Mouse (Mus musculus) spleen, adult 18-20 months (tissue): Measurements from ENCODE around the gene Ier3.
A peak's percentile ranks its signal among the peaks of the same experiment; 100 is the strongest.

ENCODE experiments used
- DNase-seq, 2 experiments: peaks; one replicate each; pipeline ENCODE4 v3.0.0; 2022; ENCODE audit warnings: mixed read lengths in 2 of 2

The Ier3 gene

GRCm38 (mm10) chr17:35812307-35812706, 9.2 kb upstream of the Ier3 start:
- DNase-seq = no peak

DNA sequence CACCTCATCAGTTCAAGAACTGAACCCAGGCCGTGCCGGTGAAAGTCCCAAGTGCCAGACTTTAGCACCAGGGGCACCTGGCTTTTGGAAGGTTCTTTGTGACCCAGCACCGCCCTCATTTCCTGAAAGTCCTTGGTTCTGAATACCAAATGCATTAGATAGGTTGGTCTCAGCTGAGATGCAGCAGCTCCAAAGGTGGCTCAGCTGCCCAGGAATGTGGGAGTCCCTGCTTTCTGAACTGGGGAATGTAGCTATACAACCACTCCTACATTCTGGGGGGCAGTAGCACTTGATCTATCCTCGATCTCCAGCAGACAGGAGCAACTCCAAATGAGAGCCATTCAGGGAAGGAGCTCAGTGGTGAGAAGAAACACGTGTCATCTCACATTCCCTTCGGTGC, 8.7 kb upstream of the Ier3 start:
- DNase-seq = no peak

DNA sequence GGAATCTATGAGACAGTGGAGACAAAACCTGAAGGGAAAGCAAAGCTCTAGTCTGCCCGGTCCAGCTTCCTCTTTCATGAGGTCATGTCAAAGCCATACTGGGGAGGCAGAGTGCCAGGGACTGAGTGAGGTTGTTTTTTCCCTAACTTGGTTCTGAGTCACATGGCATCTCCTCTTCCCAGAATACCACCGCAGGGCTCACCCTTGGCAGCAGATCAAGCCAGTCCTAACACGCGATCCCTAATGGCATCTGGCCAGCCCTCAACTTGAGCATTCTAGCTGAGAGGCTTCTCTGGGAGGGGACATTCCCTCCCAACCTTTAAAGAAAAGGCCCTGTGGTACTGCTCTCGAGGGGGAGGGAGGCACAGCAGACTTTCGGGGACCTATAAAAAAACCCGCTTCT, 8.2 kb upstream of the Ier3 start:
- DNase-seq = peak; percentile 36 to 44

- DNase-seq = no peak
Observed at GRCm38 (mm10) chr17:35813653-35814052, 7.8 kb upstream of the Ier3 start.

DNA sequence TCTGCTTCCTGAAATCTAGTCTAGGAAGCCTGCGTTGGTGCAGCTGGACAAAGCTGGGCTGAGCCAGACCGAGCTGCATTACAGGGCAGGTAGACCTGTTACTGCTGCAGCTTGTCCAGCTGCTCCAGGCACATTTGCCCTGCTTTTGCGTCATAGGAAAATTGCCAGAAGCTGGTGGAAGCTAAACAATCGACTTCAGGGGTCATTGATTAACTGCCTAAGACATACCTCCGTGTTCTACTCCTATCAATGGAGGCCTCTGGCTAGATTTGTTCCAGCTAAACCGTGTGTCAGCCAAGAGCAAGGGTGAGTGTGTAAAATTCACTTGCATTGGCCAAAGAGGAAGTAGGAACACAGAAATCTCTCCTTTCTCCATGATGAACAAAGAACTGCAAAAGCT, 6.8 kb upstream of the Ier3 start:
- DNase-seq = no peak

DNA sequence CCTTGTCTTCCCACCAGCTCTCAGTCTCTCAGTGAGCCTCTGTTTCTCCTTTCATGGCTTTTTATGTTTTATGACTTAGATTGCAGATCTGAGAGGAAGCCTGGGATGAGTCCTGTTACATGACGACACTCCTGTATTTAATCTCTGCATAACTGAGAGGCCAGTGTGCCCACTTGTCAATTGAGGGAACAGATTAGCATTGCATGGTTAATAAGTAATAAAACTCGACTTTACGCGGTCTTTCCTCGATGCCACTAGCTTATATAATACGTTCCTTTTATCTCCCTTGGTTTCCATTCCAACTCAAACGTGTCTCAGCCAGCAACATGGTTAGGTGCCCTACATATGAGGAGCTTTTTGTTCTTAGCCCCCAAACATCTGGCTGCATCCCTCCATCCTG, 5.6 kb upstream of the Ier3 start:
- no peak for DNase-seq

- DNase-seq = no peak
Observed at GRCm38 (mm10) chr17:35816686-35817085, 4.8 kb upstream of the Ier3 start.

GRCm38 (mm10) chr17:35817226-35817625, 4.3 kb upstream of the Ier3 start:
- no peak for DNase-seq

DNA sequence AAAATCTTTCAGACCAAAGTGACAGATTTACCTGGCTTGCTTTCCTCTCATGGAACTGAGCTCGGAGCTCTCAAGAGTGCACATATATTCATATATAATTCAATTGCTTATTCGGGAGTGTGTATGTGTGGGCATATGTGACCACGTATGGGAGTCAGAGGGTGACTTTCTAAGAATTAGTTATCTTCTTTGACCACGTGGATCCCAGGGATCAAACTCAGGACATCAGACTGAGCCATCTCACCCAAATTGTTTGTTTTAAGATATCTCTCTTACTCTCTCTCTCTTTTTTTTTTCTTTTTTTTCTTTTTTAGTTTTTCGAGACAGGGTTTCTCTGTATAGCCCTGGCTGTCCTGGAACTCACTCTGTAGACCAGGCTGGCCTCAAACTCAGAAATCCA, 1.4 kb upstream of the Ier3 start:
- no peak for DNase-seq

- peak in 1 of 2 experiments; percentile 18 for DNase-seq
Observed at GRCm38 (mm10) chr17:35822564-35822963, 1.1 kb downstream of the Ier3 start.

- peak; percentile 63 to 79 for DNase-seq
Observed at GRCm38 (mm10) chr17:35822964-35823937, 1.8 kb downstream of the Ier3 start, which contains the start of gene Flot1. Gene Flot1 (plus strand): TSS chr17:35823230.

DNA sequence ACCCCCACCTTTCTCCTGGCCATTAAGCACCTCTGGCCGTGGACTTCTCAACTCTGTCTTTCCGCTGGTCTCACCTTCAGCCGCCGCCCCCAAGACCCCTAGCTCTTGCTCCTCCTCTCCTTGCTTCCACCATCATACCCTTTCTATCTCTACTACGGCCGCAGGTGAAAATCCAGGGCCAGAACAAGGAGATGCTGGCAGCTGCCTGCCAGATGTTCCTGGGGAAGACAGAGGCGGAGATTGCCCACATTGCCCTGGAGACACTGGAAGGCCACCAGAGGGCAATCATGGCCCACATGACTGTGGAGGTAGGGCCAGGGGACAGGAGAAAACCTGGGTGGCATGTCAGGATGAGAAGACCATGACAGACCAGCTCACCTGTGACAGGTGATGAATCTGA, 2.9 kb downstream of the Ier3 start:
- DNase-seq = no peak

DNA sequence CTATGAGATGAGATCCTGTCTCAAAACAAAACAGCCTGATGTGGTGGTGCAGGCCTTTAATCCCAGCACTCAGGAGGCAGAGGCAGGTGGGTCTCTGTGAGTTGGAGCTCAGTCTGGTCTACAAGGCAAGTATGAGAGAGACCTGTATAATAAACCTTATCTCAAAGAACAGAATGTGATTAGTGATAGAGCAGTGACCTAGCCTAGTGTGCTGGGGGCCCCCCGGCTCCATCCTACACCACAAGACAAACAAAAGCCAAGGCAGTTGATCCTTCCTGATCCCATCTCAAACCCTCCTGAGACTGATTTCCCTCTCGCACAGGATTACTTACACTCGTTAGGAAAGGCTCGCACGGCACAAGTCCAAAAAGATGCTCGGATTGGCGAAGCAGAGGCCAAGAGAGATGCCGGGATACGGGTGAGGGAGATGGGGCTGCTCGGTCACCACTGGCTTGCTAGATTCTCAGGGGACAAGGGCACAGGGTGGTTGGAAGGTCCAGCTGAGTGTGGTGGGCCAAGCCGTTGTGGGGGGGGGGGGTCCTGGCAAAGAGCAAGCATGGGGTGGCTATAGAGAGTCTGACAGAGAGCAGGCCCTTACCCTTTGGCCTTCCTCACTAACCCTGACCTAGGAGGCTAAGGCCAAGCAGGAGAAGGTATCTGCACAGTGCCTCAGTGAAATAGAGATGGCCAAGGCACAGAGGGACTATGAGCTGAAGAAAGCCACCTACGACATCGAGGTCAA, 3.8 kb downstream of the Ier3 start:
- no peak for DNase-seq

DNA sequence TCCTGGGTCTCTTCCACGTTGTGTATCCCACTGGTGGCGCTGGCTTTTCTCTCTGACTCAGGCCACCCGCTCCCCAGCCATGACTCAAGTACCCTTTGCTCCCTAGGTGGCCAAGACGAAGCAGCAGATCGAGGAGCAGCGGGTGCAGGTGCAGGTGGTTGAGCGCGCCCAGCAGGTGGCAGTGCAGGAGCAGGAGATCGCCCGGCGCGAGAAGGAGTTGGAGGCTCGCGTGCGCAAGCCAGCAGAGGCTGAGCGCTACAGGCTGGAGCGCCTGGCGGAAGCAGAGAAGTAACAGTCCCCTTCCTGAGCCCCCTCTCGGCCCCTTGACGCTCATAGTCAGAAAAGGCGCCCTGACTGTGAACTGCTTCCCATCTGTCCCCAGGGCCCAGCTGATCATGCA, 8.3 kb downstream of the Ier3 start:
- peak; percentile 81 to 86 for DNase-seq

DNA sequence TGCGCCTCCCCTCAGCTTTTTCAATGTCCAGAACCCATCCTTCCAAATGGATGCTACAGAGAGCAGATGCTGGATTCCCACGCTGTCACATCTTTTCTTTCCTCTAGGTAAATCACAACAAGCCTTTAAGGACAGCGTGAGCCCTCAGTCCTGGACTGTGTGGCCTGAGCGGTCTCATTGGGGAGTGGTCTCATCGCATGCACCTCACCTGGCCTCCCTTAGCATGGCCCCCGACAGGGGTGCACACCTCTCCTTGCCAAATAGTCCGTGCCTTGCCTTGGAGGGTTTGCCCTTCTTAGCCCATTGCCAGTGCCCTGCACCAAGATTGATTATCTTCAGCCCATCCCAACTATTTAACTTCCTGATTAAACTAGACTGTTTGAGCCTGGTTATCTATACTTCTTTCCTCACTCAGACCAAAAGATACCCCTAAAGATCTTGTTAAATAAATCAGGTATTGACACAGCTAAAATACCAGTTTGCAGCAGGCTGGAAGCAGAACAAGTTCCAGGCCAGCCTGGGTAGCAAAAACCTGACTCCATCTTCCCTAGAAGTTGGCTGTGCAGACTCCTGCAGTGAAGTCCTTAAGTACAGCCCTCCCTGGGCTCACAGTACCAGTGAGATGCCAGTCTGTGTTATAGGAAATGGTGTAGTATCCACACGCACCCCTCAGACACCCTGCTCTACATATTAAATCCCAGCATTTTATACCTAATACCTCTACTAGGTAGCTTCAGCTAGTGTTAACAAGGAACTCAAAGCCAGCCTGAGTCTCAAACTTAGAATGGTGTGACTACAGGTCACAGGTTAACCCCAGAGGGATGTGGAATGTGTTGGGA, 11.1 kb downstream of the Ier3 start:
- no peak for DNase-seq

DNA sequence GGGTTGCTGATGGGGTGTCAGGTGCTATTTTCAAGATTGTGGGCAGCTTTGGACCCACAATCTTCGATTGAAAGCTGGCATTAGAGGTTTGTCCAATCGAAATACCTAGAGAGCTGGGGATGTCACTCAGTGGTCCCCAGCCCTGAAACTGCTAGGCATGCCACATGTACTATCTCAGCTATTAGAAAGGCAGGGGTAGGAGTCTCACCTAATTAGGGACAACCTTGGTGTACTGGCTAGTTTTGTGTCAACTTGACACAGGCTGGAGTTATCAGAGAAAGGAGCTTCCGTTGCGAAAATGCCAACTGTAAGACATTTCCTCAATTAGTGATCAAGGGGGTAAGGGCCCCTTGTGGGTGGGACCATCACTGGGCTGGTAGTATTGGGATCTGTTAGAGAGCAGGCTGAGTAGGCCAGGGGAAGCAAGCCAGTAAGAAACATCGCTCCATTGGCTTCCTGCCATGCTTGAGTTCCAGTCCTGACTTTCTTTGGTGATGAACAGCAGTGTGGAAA, 11.8 kb downstream of the Ier3 start:
- DNase-seq = no peak

- no peak for DNase-seq
Observed at GRCm38 (mm10) chr17:35833894-35834293, 12.4 kb downstream of the Ier3 start.

GRCm38 (mm10) chr17:35834696-35835422, 13.4 kb downstream of the Ier3 start:
- no peak for DNase-seq

- no peak for DNase-seq
Observed at GRCm38 (mm10) chr17:35835424-35836140, 14.1 kb downstream of the Ier3 start.

GRCm38 (mm10) chr17:35836178-35836965, 14.9 kb downstream of the Ier3 start:
- DNase-seq = peak; percentile 52 to 82
